Mouse (Mus musculus): Measurements from ENCODE around the gene Foxg1.

DNA sequence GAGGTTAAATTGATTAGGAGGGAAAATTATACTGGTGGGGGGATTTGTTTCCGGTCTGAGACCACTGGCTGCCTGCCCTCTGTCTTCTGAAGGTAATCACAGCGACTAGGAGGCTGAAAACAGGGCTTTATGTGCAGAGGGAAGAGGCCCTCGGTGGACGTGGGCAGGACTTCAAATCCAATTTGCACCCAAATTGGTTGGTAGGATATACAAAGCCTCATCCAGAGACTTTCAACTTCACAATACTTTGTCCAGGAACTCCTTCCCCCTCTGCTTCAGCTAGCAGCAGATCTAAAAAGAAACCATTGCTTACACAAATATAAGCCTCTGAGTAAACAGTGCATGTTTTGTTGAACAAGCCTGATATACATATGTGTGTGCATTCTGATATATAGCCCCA lies 2.0 kb upstream of the Foxg1 start:
- TF ChIP-seq CTCF (IDR thresholded peaks at IDR 0.05; ENCODE audit: low read depth, low read length) (no peak), POLR2A (IDR thresholded peaks at IDR 0.05; ENCODE audit: insufficient read depth, low read length) (no peak), EP300 (IDR thresholded peaks at IDR 0.05; ENCODE audit: insufficient read depth, low read depth, low read length) (no peak)

Data from ES-Bruce4 (cell line).